Mouse (Mus musculus) lung, embryonic 16.5 days (tissue): ENCODE results near the gene Grin1. TPM values are rescaled to one million over a fixed set of nuclear protein-coding genes. Genes with fewer than 3 reads are reported as not detected.

Experiments
- ATAC-seq: fragments of 200-750 bp; cut with Nextera tagmentation; 2 replicates; pipeline ENCODE4 v1.8.0; 2017; ENCODE audit warnings: low read depth, mild to moderate bottlenecking, moderate library complexity
- H3K27ac ChIP-seq: fragments of 300-500 bp; sonication (generic); 2 replicates; pipeline ENCODE4 v1.5.1; 2014; ENCODE audit warnings: mild to moderate bottlenecking, control low read depth, low read length
- H3K27me3 ChIP-seq: fragments of 300-500 bp; sonication (generic); 2 replicates; pipeline ENCODE4 v1.6.1; 2014; ENCODE audit warnings: low read depth, low read length, mixed read lengths; ENCODE audit not compliant: control insufficient read depth, insufficient read depth
- H3K36me3 ChIP-seq: fragments of 300-500 bp; sonication (generic); 2 replicates; pipeline ENCODE4 v1.6.1; 2014; ENCODE audit warnings: low read length; ENCODE audit not compliant: control insufficient read depth, insufficient read depth
- H3K4me1 ChIP-seq: fragments of 300-500 bp; sonication (generic); replicated peaks from 2 replicates; pipeline ENCODE4 v1.6.1; 2014; ENCODE audit warnings: low read length, mixed read lengths; ENCODE audit not compliant: control insufficient read depth, insufficient read depth
- H3K4me2 ChIP-seq: fragments of 300-500 bp; sonication (generic); 2 replicates; pipeline ENCODE4 v1.6.1; 2014; ENCODE audit warnings: low read depth, low read length, control low read depth
- H3K4me3 ChIP-seq: fragments of 300-500 bp; sonication (generic); 2 replicates; pipeline ENCODE4 v1.5.1; 2014; ENCODE audit warnings: mild to moderate bottlenecking, low read length, control low read depth
- H3K9ac ChIP-seq: fragments of 300-500 bp; sonication (generic); 2 replicates; pipeline ENCODE4 v1.6.1; 2014; ENCODE audit warnings: low read length, control low read depth
- H3K9me3 ChIP-seq: fragments of 300-500 bp; sonication (generic); 2 replicates; pipeline ENCODE4 v1.6.1; 2016; ENCODE audit warnings: low read length; ENCODE audit not compliant: control insufficient read depth
- WGBS: fragments of 180-500 bp; shearing (Covaris S2); extraction: QIAGEN DNeasy Blood & Tissue Kit; methylation state at CpG from one replicate; pipeline ENCODE4 v1.1.7; 2014; 5-methylcytosine and 5-hydroxymethylcytosine counted together
- polyA plus RNA-seq: library from polyadenylated mRNA; unstranded; fragments of >200 nt; fragmentation: Nextera tagmentation; extraction: Ambion mirVana; gene quantifications from 2 replicates; pipeline ENCODE4 v1.2.1, GENCODE M21; 2015

The Grin1 gene
- polyA plus RNA-seq, 1 experiment from 2014 or later: 0.44 TPM

DNA sequence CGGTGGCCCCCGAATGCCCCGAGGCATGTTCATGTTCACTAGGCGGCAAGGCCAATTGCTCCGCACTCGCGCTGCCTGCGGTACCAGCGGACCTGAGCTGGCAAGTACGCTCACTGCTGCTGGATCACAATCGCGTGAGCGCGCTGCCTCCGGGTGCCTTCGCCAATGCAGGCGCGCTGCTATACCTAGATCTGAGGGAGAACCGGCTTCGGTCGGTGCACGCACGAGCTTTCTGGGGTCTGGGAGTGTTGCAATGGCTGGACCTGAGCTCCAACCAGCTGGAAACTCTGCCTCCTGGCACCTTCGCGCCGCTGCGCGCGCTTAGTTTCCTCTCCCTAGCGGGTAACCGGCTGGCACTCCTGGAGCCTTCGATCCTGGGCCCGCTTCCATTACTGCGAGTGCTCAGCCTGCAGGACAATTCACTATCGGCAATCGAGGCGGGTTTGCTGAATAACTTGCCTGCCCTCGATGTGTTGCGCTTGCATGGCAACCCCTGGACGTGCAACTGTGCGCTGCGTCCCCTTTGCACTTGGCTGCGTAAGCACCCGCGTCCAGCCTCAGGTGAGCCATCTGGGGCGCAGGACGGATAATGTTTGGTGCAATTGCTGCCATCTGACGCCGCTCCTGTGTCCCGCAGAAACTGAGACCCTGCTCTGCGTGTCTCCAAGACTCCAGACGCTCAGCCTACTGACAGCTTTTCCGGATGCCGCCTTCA lies 28.7 kb downstream of the Grin1 start:
- Histone ChIP-seq H3K4me3 (peak overlapping the region; percentile 42), H3K9me3 (no peaks in the 10 kb centered on the region), H3K4me1 (peaks cover 29% of the 10 kb centered on the region), H3K27ac (no peak overlapping the region), H3K36me3 (peaks cover 7% of the 10 kb centered on the region), H3K4me2 (peak overlapping the region; percentile 47), H3K27me3 (peaks cover 46% of the 10 kb centered on the region), H3K9ac (peak overlapping the region; percentile 46; the same call in 1 of the 2 replicates)
- 2% methylated on average over 54 of the region's 54 CpGs for WGBS
- no peak for ATAC-seq

DNA sequence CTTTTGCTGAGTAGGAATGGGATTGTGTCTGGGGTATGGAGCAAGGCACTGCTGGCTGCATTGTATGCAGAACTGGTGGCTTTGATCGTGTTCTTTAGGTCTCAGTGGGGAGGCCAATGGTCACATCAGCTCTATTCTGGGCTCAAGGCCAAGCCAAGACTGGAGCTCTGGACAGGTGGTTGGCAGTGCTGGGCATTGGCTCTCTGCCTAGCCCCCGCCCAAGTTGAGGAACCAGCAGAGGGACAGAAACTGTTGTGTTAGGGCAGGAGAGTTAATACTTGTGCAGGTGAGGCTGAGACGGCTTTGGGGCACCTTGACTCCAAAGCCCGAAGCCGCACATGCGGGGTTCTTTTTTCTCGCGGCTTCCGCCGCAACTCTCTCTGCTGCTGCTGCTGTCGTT lies 29.3 kb downstream of the Grin1 start, which contains the start of gene Lrrc26:
Gene Lrrc26, plus strand, starts transcription at position 265 of the 400 bp plus-strand sequence.
- peak within 1 kb of the TSS; percentile 47 for H3K4me2 ChIP-seq
- H3K27me3 ChIP-seq: peaks cover 46% of the 10 kb centered on the region
- H3K4me3 ChIP-seq: peak within 1 kb of the TSS; percentile 42
- H3K9ac ChIP-seq: peak within 1 kb of the TSS; percentile 46; the same call in 1 of the 2 replicates
- H3K4me1 ChIP-seq: peaks cover 29% of the 10 kb centered on the region
- ATAC-seq: no peak
- peaks cover 13% of the 10 kb centered on the region for H3K36me3 ChIP-seq
- 0 out of 2 replicates have a peak within 1 kb of the TSS, but pooled peaks have one; percentile 4 for H3K27ac ChIP-seq
- no peaks in the 10 kb centered on the region for H3K9me3 ChIP-seq
- 8% methylated on average over 11 of the region's 11 CpGs for WGBS

DNA sequence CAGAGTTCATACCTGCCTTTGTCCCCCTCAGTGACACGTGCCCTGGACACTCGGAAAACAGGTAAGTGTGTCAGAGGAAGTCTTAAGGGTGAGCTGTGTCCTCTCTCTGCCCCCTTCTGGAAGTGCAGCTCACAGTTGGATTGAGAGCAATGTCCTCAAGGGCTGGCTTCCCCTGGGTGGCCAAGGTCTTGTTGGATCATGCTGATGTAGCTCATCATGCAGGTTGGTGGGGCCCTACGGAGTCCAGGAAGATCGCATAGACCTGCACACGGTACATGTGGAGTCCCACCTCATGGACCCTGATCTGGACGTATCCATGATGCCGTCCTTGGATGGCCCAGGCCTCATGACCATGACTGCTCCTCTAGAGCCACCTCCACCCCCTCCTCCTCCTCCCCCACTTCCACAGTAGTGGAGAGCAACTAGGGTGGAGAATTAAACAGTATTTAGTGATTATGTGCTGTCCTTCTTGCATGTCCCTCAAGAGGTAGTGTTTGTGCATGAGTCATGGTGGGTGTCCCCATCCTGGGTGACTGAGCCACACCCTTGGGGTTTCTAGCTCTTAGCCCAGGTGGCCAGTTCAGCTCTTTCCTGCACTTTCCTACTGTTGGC lies 30.1 kb downstream of the Grin1 start:
- Histone ChIP-seq H3K27ac (no peak overlapping the region), H3K9ac (no peak overlapping the region), H3K4me1 (peaks cover 29% of the 10 kb centered on the region), H3K4me2 (no peak overlapping the region), H3K4me3 (no peak overlapping the region), H3K27me3 (peaks cover 46% of the 10 kb centered on the region), H3K36me3 (peaks cover 20% of the 10 kb centered on the region), H3K9me3 (no peaks in the 10 kb centered on the region)
- no peak for ATAC-seq
- WGBS: 77% methylated on average over 7 of the region's 7 CpGs

DNA sequence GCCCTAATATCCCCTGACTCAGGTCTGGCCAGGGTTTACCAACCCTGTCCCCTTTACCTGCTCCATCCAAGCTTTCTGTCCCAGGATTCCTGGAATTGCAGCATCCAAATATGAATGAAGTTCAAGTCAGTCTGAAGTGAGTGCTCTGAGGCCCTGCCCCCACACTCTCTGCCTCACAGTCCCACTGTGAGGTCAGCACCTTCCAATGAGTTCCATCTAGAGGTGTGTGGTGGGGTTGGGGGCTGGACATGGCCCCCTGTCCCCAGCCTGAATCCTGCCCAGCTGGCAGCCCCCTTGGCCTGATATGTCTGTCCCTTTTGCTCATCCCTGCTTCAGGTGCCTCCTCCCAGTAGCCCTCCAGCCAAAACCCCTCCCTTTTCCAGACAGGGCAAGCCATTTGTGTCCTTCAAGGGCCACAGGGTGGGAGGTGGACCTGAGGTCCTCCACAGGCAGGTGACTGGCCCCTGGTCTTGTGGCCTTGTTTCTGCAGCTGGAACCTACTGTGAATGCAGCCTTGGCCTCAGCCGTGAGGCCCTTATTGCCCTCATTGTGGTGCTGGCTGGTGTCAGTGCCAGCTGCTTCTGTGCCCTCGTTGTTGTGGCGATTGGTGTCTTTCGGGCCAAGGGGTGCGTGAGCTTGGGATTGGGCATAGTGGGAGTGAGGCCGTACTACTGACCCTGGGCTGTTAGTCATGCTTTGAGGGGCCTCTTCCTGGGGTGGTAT lies 30.9 kb downstream of the Grin1 start, which contains the start of gene Tmem210:
Gene Tmem210, plus strand, starts transcription at position 219 of the 723 bp plus-strand sequence.
- Histone ChIP-seq H3K9me3 (no peaks in the 10 kb centered on the region), H3K4me1 (peaks cover 29% of the 10 kb centered on the region), H3K4me2 (peak within 1 kb of the TSS; percentile 30), H3K36me3 (peaks cover 25% of the 10 kb centered on the region), H3K27ac (peak within 1 kb of the TSS; percentile 92), H3K27me3 (peaks cover 44% of the 10 kb centered on the region), H3K4me3 (no peak within 1 kb of the TSS), H3K9ac (no peak within 1 kb of the TSS)
- no peak for ATAC-seq
- WGBS: 82% methylated on average over 6 of the region's 6 CpGs

DNA sequence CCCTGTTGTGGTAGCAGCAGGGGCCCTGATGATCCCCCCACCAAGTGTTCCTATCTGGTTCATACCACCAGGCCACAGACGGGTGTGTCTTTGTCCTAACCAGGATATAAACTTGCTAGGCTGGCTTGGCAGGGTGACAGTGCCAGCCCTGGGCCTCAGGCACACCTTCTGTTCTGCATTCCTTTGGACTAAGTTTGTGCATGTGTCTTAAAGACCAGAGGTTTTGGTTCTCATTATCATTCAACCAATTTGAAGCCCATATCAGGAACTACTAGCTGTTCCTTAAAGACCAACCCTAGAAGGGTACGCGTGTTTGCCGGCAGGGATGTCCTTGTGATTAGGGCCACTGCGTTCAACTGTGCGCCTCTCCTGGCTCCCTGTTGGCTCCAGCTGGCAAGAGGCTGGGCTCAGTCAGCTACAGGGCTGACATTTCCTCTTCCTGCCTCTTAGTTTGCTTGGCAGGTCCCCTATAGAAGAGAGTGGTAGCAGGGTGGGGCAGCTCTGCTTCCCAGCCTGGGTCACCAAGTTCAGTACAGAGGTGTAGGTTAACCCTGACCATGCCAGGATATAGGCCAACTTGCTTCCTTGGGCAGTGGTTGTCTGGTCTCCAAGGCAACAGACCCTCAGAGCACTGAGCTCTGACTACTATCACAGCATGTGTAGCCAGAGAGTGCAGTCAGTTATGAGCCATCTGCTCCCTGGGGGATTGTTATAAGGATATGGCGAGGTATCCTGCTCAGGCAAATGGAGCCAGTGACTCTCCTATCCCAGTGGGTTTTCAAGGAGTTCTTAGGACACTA lies 31.9 kb downstream of the Grin1 start:
- Histone ChIP-seq H3K4me2 (peak overlapping the region; percentile 30), H3K4me1 (peaks cover 22% of the 10 kb centered on the region), H3K27me3 (peaks cover 36% of the 10 kb centered on the region), H3K9ac (no peak overlapping the region), H3K4me3 (no peak overlapping the region), H3K9me3 (no peaks in the 10 kb centered on the region), H3K27ac (peak overlapping the region; percentile 92), H3K36me3 (peaks cover 29% of the 10 kb centered on the region)
- WGBS: 34% methylated on average over 7 of the region's 7 CpGs
- peak; percentile 76 for ATAC-seq

DNA sequence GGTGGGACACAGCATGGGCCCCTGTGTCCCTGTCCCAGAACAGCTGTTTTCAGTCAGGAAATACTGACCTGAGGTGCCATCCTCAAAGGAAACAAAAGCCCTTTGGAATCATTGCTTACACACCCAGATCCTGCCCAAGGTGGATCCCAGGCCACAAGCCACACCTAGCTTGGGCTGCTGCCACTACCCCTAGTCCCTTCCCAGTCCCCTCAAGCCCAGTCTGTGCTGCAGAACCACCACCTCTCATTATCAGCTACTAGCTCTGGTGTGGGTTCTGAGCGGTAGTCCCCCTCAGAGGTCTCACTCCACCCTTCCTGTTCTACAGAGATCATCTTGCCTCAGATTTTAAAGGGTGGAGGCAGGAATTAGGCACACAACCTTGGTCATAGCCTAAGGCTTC lies 32.7 kb downstream of the Grin1 start:
- WGBS: 68% methylated on average over 1 of the region's 1 CpGs
- Histone ChIP-seq H3K4me2 (peak overlapping the region; percentile 30; the same call in 1 of the 2 replicates), H3K27ac (peak overlapping the region; percentile 92), H3K27me3 (peaks cover 29% of the 10 kb centered on the region), H3K9me3 (no peaks in the 10 kb centered on the region), H3K9ac (peak overlapping the region; percentile 43; the same call in 1 of the 2 replicates), H3K4me3 (no peak overlapping the region), H3K36me3 (peaks cover 33% of the 10 kb centered on the region), H3K4me1 (peaks cover 21% of the 10 kb centered on the region)
- peak; percentile 16; the same call in 1 of the 2 replicates for ATAC-seq

DNA sequence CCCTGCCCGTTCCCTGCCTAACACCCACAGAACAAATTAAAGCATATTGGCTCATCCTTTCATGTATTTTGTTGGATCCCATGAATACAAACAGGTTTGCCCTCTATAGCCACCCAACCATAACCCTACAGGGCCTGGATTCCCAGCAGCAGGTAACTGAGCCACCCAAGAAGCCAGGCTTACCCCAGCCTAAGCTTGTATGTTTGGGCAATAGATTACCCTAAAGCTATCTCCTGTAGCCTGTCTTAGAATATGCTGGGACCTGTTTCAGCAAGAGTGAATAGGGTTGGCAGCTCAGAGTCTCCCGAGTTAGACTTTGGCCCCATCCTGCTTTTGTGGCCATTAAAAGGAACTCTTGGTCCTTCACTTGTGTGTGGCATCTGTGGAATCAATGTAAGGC lies 33.4 kb downstream of the Grin1 start:
- H3K9ac ChIP-seq: no peak overlapping the region
- ATAC-seq: no peak
- H3K27ac ChIP-seq: peak overlapping the region; percentile 92
- H3K4me3 ChIP-seq: no peak overlapping the region
- peaks cover 37% of the 10 kb centered on the region for H3K36me3 ChIP-seq
- peaks cover 14% of the 10 kb centered on the region for H3K4me1 ChIP-seq
- peaks cover 21% of the 10 kb centered on the region for H3K27me3 ChIP-seq
- WGBS: 82% methylated on average over 2 of the region's 2 CpGs
- no peaks in the 10 kb centered on the region for H3K9me3 ChIP-seq
- no peak overlapping the region for H3K4me2 ChIP-seq

DNA sequence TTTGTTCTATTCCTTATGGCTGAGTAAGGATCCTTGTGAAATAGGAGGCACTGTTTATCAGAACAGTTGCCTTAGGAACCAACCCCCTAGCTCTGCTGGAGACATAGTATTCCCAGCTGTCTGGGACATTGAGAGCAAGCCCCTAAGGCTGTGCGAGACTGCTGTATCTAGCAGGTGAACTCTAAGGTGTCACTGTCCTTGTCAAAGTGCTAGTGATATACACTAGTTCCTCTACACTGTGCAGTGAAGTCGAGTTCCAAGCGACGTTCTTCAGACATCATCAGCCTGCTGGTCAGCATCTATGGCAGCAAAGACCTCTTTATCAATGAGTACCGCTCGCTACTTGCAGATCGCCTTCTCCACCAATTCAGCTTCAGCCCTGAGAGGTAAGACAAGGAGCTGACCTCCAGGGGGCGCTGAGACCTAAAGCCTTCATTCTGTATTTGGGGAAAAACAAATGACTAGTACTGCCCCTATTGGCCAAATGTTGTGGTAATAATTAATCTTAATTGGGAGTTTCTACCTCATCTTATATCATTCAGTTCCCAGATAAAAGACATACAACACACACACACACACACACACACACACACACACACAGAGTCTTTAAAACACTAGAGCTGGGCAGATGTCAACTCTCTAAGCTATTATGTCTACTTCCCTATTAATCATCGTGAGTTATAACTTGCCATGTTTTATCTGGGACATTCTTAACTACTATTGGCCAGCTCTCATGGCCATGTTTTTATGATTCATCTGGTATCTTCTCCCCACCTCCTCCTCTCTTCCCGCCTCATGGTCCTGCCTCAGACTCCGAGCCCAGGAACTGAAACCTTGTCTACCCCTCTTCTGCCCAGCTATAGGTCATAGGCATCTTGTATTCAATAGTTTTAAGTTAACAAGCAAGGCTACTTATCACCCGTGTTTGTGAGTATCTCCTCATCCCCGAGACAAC lies 39.8 kb downstream of the Grin1 start:
- 57% methylated on average over 13 of the region's 13 CpGs for WGBS
- H3K27me3 ChIP-seq: no peaks in the 10 kb centered on the region
- no peak overlapping the region for H3K4me2 ChIP-seq
- no peaks in the 10 kb centered on the region for H3K4me1 ChIP-seq
- H3K4me3 ChIP-seq: no peak overlapping the region
- no peak overlapping the region for H3K27ac ChIP-seq
- H3K36me3 ChIP-seq: peaks cover 62% of the 10 kb centered on the region
- no peak overlapping the region for H3K9ac ChIP-seq
- no peaks in the 10 kb centered on the region for H3K9me3 ChIP-seq
- peak; percentile 47 for ATAC-seq
